Mouse (Mus musculus): Measurements from ENCODE around the gene Eif4h.
"Not testable (repeated sequence)": the region's sequence is repeated elsewhere in the genome, so short reads cannot be mapped to it uniquely, and the experiment has no call there.

Gene Eif4h

DNA sequence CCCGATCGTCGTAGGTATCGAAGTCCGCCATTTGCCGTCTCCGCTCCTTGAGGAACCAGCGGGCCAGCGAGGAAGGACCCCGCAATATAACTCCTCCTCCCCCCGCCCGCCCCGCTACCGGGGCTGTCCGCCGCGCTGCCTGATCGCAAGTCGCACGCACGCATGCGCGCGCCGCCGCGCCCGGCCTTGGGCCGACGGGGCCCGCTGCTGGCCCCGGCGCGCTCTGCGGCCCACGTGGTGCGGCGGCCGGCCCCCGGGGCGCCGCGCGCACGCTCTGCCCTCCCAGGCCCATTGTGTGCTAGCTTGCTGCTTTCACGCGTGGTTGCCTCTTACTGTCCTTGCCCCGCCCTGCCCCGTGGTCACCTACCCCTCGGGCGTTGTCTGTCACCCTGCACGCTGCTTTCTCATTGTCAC is at the start of gene Eif4h:
Eif4h (minus strand) TSS at position 222 of the 414 bp plus-strand sequence.
- DNase-seq = peak; percentile 99

DNA sequence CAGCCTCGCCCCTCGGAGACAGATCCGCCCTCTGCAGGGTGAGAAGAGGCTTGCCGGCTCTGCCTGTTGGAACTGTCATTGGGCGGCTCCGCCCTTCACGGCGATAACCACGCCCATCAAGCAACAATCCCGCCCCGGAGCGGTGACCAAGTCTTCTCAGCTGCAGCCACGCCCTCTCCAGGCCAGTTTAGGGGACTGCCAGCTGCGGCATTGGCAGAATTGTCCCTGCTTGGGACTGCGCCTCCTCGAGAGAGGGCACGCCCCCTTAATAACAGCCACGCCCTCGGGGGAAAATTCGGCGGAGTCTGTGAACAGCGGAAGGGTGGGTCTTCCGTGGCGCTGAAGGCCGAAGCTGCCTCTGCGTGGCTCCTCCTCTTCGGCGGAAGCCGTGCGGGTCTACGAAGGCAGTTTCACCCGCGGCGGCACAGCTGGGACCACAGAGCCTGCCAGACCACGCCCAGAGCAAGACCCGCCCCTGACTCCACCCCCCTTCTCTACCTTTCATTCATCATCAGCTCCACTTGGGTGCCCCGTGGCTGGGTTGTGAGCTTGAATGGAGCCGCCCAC is 49.5 kb upstream of the Eif4h start:
- DNase-seq = peak; percentile 97 to 99

- no peak for DNase-seq
Measured at GRCm38 (mm10) chr5:134688086-134688717, 48.9 kb upstream of the Eif4h start, which contains the start of gene Limk1. Gene Limk1 (minus strand): TSS chr5:134688598.

DNA sequence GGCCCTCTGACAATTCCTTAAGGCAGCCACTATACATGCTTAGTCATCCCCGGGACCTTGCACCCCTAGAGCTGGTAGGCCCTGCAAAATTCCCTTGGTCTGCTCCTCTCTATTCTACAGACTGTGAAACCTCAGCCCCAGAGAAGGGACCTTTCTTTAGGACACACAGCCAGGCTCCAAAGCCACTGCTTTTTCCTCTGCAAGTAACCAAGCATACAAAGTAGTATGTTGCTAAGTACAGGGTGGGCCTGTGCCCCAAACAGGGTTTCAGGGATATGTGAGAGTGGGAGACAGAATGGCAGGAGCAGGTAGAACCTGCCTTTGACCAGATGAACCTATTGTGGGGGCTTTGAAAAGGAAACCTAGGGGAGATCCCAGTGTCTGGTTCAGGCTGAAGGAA is 47.9 kb upstream of the Eif4h start:
- no peak for DNase-seq

DNA sequence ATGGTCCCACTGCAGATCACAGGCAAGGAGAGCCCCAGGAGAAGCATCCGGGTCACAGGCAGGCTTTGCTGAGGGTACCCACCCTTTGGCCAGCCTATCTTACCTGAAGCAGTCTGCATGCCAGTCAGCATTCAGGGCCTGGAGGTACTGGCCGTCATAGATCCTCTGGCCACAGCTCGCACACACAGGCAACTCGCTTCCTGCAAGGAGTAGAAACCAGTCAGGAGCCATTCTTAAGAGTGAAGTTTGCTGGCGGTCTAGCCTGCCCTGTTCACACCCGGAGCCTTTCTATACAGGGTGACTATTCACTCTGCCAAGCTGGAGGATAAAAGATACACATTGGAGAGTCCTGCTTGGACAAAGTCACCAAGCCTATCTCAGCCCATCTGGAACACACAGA is 47.3 kb upstream of the Eif4h start:
- DNase-seq = no peak

- peak; percentile 66 to 71 for DNase-seq
Measured at GRCm38 (mm10) chr5:134684398-134684797, 45.1 kb upstream of the Eif4h start.

DNA sequence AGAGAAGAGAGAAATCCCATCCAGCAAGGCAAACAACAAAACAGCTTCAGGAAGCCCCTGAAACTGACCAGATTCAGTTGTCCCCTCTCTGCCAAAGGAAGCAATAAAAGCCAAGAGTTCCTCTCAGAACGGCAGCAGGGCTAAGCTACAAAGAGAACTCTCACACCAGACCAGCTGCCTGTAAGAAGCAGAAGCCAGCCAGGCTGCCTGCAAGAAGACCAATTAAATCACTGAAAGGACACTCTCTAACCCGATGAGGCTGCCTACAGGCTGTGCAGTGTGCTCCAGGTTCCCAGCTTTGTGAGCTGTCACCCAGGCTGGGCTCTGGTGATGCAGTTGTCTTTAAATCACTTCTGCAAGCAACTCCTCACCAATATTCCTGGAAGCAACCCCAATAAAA is 44.5 kb upstream of the Eif4h start:
- peak; percentile 34 to 52 for DNase-seq

DNA sequence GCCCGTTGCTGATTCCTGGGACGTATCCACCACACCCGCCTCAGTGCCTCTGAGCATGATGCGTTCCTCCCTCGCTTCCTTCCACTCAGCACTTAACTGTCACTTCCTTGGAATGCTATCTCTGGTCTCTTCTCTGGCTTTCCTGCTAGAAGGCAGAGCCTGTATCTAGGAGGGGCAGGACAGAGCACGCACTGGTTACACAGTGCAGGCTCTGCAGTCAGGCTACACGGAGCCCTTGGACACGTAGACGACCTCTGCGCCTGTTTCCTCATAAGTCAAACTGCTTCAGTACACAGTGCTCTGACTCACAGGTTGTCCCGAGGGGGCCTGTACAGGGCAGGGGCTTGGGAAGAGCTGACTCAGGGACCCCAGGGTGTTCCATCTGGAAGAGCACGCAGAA is 40.9 kb upstream of the Eif4h start:
- DNase-seq = no peak

DNA sequence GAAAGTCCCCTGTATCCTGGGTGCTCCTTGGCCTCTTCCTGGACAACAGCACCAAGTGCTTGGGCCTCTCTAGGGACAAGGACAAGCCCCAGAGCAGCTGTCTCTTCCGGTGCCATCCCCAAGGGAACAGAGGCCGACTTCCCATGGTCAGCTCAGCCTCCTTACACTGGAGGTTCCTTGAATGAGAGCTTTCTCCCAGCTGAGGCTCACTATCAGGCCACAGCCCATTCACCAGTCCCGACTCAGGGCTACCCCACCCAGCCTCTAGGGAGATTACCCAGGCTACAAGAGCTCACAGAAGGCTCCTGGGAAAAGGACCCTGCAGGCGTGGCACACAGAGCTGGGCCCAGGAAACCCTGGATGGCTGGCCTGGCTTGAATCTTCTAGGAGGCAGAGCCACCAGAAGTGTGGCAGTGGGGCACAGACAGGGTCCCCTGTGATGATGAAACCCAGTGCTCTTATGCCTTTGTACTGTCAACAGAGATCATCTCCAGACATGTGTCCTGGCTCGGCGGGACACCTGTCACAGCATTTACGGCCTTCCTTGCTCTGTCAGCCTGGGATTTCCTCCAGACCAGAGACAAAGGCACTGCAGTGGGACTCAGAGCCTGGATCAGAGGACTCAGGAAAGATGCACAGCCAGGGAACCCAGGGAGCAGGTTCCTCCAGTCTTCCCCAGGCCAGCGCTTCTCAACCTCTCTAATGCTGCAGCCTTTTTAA is 39.7 kb upstream of the Eif4h start:
- no peak for DNase-seq

DNA sequence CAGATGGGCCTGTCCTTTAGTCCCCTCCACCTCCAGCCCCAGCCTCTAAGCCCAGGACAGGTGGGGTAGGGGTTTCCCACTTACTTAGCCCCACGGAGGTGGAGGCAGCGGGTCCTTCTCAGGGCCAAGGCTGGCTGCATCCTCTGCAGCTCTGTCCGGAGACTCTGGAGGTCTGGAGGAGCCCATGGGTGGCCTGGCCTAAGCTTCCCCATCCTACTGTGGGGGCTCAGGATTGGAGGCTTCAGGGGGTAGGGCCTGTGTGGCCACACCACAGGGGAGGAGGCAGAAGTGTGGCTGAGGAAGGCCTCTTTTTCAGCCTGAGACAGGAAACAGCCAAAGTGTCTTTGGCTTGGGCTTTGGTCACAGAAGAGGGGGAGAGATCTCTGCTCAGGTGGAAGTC is 38.7 kb upstream of the Eif4h start:
- no peak for DNase-seq

- DNase-seq = no peak
Measured at GRCm38 (mm10) chr5:134677491-134677890, 38.2 kb upstream of the Eif4h start.

- DNase-seq = peak; percentile 74 to 75
Measured at GRCm38 (mm10) chr5:134675956-134676759, 36.9 kb upstream of the Eif4h start.

DNA sequence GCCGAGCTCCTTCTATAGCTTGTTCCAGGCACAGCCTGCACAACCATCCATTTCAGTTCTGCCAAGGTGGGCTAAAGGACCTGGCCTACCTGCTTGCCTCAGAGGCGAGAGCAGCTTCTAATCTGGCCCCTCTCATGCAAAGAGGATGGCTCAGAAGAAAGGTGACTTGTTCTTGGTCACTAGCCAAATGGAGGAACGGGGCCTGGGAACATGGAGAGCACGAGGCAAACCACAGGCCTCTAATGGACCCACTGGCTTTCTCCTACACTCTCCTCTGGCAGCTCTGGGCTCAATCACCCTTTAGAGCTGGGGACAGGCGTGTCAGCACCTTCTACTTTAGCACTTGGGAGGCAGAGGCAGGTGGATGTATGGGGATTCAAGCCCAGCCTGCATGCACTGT is 35.7 kb upstream of the Eif4h start:
- no peak for DNase-seq

DNA sequence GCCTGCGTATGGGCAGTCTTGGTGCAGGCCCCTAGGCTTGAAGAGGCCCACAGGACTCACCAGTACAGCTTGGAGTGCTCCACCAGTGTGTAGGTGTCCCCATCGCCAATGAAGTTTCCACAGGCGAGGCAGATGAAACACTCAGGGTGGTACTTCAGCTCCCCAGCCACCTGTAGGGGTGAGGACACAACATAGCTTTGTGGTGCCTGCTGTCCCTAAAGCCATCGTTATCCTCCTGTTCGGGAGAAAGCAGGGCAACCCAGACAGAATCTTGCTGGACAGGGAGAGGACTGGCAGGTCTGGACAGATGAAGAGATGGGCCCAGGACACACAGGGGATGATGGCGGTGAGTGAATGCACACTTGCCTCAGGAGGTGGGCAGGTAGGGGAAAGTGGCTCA is 33.3 kb upstream of the Eif4h start:
- DNase-seq = no peak

DNA sequence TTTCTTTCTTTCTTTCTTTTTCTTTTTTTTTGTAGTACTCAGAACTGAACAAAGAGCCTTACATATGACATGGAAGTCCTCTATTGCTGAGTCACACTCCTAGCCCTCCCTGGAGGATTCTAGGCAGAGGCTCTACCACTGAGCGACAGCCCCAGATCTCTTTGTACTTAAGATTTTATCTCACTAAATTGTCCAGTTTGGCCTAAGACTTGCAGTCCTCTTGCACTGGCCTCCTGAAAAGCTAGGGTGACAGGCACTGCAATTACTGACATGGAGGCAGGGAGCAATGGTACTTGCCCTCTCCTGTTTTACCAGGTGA is 32.9 kb upstream of the Eif4h start:
- no peak for DNase-seq

DNA sequence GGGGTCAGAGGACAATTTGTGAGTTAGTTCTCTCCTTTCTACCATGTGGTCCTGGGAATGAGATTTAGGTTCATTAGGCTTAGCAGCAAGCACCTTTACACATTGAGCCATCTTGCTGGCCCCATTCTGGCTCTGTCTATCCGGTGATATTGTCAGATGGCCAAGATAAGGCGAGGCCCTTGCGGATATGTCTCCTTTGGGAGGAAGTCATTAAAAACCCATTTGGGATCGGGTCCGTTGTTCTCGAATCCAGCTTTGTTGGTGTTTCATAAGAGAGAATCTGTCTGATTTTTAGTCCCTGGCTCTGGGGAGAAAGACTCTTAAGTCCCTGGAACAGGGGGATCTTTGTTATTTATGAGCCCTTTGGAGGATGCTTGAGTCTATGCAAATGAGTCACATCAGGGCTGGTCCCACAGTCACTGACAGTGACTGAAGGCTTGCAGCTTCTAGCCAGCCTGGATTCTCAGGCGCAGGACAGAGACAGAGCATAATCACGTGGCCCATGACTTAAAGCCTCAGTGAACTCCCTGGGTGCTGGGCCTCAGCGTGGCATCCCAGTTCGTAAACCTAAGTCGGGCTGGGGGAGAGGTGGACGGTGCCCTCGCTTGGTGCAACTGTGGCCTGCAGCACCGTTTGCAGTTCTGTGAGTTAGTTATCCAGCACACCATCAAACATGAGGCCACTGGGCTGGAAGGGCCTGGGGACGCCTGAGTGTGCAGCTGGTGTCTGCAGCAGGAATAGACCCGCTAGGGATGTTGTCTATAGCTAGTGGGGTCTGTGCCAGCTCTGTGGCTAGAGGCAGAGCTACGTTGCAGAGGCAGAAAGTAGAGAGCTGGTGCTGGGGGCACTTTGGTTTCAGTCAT is 32.3 kb upstream of the Eif4h start:
- DNase-seq = peak; percentile 43 to 63

DNA sequence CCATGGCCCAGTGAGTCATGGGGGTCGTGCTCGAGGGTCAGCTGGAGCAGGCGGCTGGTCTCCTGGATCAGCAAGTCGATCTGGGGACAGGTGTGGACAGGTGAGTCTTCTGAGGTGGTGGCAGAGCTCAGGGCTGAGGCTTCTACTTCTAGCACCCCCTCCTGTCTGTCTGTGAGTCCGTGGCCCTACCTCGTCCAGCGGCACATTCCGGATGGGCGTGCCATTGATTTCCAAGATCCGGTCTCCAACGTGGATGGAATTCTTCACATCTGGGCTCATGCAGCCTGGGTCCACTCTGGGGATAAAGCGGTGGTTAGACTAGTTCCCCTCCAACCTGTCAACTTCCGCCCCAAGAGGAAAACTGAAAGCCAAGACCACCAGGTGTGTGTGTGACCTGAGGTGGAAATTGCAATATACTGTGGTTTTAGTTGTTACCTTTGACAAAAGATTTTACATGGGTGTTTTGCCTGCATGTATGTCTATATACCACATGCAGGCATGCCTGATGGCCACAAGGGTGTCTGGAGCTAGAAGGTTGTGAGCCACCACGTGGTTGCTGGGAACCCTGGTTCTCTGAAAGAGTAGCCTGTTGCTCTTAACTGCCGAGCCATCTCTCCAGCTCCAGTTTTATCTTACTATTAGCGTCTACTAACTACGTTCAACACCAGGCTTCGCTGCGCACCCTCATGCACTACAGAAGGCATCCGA is 29.9 kb upstream of the Eif4h start:
- no peak for DNase-seq

DNA sequence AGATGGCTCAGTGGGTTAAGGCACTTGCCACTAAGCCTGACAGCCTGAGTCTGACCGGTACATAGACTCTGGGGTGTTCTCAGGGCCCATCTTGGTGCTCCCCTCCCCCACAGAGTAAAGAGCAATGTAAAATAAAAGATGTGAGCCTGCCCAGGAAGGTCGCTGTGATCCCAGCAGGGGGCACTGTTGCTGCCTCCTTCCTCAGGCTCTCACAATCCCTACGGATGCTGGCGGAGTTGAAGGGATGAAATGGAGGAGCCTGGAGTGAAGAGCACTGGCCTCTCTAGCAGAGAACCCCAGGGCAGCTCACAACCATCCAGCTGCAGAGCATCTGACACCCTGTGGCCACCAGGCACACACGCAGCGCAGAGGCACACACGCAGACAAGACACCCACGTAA is 29.2 kb upstream of the Eif4h start:
- DNase-seq = peak; percentile 66 to 72

DNA sequence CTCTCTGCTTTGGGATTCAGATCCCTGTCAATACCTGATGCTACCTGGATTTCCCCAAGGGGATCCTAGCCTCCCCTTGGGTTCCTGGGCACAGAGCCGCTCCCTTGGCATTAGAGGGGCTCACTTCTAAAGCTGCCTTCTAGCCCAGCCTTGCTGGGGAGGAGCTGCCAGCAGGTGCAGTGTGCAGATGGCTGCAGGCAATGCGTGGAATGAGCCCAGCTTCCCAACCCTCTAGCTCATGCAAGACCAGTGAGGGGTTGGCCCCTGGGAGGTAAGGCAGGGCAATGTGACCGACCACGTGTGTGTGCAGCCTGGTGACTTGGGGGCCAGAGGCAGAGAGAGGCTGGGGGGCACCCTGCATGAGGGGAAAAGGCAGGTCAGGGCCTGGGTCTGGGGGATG is 17.4 kb upstream of the Eif4h start:
- DNase-seq = peak; percentile 56 to 62

DNA sequence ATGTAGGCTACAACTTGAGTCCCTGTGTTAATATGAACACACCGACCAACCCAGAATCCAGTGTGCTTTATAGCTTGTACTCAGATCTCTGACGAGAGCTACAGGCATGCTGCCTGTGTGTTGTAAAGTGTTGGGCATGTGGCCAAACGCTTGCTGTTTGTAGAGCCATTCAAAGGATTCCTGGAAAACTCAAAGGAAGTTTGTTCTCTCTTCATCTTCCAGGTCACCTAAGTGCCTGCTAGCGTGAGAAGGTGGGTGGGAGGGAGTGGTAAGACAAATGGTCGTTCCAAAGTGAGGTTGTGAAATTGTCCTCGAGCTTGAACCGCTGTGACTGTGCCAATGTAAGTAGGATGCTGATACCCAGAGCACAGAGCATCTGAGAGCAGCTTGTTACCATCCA is 12.7 kb upstream of the Eif4h start:
- peak in 1 of 2 experiments; percentile 29 for DNase-seq

DNA sequence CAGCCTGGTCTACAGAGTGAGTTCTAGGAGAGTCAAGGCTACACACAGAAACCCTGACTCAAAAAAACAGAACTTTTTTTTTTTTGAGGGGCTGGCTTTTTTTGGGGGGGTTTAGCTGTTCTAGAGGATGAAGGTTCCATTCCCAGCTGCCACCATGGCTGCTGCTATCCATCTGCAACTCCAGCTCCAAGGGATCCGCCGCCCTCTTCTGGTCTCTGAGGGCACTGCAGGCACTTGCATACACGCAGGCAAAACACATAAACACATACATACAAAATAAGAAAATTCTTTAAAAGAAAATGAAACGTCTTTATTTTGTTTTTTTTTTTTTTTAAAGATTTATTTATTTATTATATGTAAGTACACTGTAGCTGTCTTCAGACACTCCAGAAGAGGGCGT is 11.6 kb upstream of the Eif4h start:
- DNase-seq = peak; percentile 70 to 81

GRCm38 (mm10) chr5:134648976-134649375 is 9.7 kb upstream of the Eif4h start:
- not testable (repeated sequence) for DNase-seq

Measured in cerebellum, postnatal 10 days (tissue).